Mouse (Mus musculus): Measurements from ENCODE around the gene Atp2a1.

The Atp2a1 gene

DNA sequence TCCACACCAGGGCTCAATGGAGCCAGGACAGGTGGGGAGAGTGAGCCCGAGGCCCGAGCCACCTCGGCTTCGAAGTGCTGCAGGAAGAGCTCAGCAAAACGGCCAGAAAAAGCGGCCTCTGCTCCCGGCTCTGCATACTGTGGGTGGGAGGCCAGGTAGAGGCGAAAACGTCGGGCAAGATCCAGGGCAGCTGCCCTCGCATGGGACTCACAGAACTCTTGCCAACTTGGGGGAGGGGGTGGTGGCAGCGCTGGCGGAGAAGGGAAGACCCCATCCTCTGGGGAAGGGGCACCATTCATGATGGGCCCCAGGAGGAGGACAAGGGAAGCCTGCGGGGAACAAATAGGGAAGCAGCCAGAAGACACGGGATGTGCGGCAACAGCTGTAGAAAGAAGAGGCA is 9.8 kb upstream of the Atp2a1 start:
- DNase-seq (ENCODE audit: low spot score in 2 of 2), result no peak

DNA sequence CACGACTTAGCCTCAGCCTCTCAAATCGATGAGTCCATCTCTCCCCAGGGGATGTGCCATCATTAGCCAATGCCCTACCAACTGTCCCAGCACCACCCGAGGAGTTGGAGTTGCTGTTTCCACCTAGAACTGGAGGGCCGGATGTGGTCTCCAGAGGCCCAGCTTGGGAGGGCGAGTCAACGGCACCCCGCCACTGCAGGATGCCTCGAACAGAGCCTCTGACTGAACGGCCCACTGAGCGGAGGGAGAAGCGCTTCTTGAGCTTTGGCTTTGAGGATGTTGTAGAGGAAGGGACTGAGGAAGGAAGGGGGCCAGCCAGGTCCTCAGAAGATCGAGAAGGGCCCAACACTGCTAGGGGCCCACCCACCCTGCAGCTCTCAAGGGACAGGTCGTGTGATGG is 9.4 kb upstream of the Atp2a1 start:
- no peak for DNase-seq (ENCODE audit: low spot score in 2 of 2)

DNA sequence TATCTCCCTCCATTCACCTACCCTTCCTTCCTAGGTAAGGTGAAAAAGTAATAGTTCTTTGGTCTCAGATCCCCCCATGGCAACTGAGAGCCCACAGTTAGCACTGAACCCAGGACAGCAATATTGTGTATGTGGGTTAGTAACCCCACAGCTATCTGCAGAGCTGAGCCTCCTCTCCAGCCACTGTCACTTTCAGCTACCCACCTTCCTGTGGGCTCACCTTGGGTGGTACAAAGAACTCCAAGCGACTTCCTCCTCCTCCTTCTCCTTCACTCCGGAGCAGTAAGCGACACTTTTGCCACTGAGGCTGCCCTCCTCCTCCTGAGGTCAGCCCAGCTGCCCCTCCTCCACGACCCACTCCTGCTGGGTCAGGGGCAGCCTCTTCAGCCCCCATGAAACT is 8.9 kb upstream of the Atp2a1 start:
- no peak for DNase-seq (ENCODE audit: low spot score in 2 of 2)

DNA sequence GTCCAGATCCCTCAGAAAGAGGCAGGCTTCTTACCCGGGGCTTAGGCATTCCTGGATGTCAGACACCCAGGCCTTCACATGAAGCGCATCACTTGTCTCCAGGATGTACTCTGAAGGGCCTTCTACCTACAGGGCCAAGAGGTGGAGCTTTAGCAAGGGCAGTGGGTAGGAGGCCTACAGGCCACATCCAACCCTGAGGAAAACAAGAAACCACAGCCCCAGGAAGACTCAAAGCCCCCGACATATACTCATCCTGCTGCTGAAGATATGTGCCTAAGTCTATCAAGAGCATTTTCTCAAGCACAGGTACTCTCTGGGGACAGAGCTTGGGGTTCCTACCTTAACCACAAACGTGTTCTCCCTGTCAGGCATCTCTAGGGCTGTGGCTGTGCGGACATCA is 8.5 kb upstream of the Atp2a1 start:
- no peak for DNase-seq (ENCODE audit: low spot score in 2 of 2)

DNA sequence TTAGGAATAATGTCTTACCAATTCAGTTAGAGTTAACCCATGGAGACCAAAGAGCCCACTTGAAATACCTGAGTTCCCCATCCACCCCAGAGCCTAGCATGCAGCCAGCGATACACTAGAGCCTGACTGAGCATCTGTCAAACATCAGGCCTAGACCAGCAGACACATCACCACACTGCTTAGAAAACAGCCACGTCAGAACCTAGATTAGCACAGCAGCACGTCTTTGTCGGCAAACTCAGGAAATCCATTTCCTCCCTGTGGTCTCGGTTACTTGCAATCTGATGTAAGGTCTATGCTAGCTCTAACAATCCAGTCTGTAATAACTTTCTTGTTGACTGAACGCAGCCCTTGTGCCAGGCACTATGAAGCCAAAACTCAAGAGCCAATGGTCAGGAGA is 7.2 kb upstream of the Atp2a1 start:
- DNase-seq (ENCODE audit: low spot score in 2 of 2), result no peak

DNA sequence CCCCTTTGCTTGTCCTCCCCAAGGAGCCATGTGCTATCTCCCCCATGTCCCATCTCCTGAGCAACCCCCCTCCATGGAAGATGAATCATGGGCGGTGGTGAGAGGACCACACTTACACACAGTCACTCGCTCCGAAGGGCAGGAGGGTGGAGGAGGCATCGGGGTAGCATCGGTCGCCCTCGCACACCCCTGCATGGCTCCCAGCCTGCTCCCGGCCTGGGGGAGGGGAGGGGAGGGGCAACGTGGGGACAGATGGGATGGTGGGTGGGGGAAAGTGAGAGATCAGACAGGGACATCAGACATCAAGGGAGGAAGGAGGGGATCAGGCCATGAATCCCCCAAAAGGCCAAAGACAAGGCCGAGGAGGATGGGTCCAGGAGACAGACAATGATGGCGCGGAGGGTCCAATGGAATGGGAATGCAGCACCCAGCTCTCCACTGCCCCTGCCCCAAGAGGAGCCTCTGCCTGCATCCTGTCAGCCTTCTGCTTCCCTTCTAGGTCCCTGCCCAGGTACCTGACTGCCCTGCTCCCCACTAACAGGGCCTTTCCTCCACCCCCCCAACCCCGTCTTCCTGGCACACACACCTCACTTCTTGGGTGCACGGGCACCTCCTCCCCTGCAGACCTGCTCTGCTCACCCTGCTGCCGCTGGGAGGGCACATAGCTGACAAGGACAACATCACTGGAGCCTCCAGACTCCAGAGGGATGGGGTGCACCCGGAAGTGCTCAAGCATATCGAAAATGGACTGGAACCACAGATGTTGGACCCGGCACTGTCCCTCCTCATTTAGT is 5.1 kb upstream of the Atp2a1 start:
- no peak for DNase-seq (ENCODE audit: low spot score in 2 of 2)

DNA sequence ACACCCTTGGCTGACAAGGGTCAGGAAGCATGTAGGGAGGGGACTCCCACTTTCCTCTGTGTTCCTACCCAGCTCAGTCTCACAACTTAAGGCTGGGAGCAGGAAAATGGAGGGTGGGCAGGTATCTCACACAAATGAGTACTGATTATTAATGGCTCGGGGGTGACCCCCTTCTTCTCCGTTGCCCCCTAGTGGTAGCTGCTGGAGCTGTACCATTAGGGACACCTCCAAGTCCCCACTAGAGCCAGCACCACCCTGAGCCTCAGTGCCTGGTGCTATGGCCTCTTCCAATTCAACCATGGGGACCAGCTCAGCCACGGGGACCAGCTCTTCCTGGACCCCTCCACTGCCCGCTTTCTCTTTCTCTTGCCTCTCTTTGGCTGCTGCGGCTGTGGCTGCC is 4.4 kb upstream of the Atp2a1 start:
- no peak for DNase-seq (ENCODE audit: low spot score in 2 of 2)

DNA sequence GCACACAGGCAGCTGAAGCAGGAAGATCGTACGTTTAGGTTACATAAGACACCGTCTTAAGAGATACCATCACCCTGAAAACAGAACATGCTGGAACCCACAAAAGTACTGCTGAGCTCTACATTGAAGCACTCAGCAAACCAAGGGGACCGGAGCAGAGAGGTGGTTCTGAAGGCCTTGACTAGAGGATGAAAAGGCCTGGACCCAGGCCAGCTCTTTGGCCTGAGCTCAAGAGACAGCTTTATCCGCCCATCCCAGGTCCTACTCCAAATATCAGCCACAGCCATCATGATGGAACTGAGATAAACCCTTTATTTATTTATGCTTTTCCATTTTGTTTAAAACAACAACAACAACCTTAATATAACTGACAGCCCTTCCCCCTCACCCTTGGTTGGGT is 3.8 kb upstream of the Atp2a1 start:
- DNase-seq (ENCODE audit: low spot score in 2 of 2), result no peak

DNA sequence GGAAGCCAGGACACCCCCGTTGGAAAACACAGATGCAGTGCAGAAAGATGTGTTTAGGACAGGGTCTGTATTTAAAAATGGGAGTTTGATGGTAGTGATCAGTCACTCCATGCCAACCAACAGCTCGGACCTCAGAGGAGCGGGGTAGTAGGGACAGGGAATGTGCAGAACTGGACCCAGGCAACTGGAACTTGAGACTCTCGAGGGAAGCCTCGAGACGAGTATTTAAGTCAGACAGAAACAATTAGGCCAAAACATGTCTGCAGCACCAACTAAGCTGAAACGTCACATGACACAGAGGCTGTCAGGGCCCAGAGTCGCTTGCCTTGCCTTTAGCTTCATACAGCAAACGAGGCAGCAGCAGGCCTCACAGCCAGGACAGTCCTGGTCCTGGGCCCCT is 3.2 kb upstream of the Atp2a1 start:
- no peak for DNase-seq (ENCODE audit: low spot score in 2 of 2)

DNA sequence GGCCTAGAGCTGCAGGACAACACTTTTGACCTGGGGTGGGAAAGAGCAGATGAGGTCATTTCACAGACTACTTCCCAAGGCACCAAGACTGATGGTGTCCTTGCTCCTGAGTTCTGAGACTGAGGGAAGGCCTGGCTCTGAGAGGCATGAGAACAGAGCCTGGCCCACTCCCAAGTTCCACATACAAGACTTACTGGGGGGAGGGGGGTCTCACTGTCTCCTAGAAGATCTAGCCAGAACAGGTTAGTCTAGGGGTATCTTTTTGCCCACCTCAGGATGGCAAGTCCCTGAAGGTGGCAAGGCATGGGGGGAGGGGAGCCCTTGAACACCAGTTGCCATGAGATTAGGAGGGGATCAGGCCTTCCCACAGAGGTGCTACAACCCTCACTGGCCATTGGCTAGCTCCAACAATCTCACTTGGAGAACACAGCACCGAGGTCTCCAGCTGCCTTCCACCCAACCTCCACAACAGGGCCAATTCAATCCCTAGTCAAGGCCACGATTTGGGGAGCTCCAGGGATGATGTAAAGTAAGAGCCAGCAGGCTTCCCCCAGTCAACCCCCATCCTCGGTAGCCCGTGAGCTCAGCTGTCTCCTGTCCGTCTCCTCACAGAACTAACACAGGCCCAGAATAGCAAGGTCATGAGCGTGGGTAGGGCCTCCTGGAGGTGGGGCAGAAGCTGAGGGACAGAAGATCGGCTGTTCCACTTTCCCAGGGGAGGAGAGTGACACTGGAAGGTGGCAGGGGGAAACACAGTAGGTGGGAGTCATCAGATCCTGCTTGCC is 2.5 kb upstream of the Atp2a1 start:
- DNase-seq (ENCODE audit: low spot score in 2 of 2), result no peak

DNA sequence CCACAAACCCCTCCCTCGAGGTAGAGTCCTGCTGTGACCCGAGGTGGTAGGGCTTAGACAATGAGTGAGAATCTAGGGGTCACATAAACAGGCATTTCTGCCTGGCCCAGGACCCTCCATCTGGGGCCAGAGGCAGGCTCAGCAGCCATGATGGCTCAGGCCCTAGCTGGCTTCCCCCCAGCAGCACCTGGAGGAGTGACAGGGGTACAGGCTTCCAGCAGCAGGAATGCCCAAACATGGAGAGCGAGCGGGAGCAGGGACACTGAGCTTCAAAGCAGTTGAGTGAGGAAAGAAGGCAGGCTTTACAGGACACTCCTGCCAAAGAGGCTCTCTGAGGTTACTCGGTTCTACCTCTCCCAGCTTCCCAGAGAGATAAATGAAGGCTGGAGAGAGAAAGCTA is 1.9 kb upstream of the Atp2a1 start:
- DNase-seq (ENCODE audit: low spot score in 2 of 2), result no peak

DNA sequence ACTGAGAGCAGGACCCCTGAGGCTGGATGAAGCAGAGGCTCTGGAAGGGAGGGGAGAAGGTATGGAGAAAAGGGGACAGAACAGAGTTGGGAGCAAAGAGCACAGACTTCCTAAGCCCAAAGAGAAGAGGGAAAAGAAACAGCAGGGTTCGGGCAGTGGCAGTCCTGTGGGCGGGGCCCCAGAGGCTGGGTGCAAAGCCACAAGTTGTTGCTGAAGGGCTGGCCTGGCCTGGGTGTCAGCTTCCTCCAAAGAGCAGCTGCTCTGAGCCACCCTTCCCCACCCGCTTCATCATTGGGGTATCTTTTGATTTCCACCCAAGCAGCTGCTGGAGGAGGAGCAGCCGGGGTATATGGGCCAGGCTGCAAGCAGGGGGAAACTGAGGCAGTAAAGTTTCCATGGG is 1.2 kb upstream of the Atp2a1 start:
- DNase-seq (ENCODE audit: low spot score in 2 of 2), result no peak

DNA sequence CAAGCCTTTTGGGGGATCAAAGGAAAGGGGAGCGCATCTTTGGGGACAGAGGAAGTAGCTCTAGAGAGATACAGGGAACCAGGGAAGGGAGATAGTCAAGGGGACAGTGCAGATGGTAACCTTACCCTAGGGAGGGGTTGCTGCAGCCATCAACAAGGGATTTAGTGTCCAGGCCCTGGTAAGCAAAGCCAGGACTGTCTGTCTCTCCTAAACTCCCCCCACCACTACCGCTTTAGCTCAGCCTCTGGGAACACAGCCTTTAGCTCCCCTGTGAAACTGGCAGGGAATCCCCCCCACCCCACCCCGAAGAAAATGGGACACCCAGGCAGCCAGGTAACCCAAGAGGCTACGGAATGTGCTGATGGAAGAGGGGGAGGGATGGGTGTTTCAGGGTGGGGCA is 639 bp upstream of the Atp2a1 start:
- no peak for DNase-seq (ENCODE audit: low spot score in 2 of 2)

DNA sequence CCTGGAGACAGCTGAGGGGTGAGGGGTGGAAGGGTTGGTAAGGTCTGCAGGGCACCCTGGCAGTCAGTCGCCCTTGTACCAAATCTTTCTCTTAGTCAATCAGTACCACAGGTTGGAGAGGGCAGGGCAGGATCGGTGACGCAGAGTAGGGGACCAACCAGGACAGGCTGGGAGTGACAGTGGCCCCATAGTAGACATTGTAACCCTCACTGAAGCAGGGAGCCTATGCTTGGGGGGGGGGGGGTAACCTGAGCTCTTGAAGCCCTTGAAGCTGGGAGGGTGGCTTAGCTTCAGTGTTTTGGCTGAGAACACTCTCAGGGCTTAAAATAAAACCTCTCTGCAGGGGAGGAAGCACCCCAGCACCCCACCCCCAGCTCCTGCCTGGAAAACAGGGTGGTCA is 1.3 kb downstream of the Atp2a1 start:
- no peak for DNase-seq (ENCODE audit: low spot score in 2 of 2)

DNA sequence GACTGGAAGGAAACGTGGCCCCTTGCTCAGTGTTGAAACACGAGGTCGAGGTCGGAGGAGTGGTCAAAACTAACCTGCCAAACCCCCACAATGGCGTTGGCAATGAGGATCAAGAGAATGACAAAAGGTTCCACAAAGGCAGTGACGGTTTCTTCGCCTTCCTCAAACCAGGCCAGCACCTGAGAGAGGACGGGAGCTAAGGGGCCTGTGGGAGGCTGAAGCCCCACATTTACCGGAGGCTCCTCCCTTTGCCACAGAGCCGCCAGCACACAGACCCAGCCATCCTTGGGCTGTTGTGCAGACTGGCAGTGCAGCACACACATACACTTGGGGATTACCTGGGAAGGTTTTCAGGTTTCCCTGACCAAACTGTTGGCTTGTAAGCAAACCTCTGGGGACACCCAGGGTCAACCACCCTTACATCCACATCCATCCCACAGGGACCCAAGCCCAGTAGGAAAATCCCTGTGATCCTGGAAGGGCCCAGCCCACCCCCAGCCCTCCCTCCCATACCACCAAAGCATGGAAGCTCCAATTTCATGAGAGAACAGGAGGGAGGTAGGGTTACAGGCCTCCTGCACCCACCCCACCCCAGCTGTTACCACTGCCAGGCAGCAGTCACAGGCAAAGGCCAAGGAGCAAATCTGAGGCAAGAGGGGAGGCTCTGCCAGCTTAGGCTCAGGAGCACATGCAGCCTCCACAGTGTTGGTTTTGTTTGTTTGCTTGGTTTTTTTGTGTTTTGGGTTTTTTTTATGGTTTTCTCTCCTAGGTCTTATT is 2.1 kb downstream of the Atp2a1 start:
- no peak for DNase-seq (ENCODE audit: low spot score in 2 of 2)

DNA sequence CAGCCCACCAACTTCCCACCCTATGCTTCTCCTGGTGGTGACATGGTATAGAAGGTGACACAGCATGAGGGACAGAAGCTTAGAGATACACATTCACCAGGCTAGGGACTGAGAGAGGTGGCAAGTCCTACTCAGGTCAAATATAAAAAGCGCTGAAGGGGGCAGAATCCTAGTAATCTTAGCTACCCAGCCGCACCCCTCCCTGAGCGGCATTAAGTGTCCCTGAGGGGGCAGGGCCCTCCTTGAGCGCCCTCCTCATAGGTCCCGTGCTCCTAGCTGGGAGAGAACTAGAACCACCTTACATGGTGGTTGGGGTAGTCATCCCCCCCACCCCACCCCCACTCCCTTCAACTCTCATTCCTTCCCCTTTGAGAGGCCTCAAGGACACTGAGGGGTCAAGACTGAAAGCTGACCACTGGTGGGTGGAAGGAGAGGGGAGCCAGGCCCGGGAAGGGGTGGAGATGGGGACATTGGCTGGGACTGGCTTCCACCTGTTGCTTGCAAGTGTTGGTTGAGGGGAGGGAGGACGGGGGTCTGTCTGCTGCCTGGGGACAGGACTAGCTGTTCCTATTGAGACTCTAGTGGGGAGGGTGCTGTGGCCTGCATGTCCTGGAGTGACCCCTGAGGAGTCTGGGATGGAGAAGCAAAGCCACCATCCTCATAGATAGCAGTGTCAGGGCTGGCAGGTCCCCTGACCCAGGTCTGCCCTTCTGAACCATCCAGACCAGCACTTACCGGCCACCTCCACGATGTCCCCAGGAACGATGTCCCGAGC is 3.9 kb downstream of the Atp2a1 start:
- DNase-seq (ENCODE audit: low spot score in 2 of 2), result no peak

DNA sequence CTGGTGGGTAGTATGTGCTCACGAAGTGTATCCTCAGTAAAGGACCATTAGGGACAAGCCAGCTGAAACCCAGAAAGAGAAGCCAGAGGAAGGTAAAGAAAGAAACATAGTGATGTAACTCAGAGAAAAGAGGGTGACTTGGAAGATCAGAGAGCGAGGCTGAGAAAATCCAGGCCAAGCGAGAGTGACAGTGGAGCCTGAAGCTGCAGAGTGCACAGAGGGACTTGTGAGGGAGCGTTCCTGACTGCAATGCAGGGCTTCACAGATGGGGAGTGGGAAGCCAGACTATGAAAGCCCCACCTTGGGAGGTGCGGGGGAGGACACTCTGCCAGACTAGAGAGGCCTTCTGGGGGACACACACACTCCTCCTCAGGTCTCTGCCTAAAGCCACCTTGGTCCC is 4.7 kb downstream of the Atp2a1 start:
- no peak for DNase-seq (ENCODE audit: low spot score in 2 of 2)

DNA sequence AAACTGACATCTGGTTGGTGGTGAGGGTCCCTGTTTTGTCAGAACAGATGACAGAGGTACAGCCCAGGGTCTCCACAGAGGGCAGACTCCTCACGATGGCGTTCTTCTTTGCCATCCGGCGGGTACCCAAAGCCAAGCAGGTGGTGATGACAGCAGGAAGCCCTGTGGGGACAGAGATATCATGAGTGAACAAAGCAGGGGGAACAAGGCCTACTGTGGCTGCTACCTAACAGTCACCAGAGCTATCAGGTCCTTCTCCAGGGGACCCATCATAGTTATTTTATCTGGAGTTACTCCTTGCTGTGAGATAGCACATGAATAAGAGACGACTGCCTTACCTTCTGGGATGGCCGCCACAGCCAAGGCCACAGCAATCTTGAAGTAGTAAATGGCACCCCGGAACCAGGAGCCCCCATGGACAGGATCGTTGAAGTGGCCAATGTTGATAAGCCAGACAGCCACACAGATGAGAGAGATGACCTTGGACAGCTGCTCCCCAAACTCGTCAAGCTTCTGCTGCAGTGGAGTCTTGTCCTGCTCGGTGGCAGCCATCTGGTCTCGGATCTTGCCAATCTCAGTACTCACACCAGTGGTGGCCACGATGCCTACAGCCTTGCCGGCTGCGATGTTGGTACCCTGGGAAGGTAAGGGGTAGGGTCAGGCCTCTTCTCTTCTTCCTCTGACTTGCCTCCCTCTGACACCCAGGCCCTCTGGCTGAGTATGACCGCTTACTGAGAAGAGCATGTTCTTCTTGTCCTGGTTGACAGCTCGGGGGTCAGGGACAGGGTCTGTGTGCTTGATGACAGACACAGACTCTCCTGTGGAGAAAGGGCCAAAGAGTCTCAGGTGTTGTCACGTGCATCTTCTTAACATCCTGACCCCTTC is 6.3 kb downstream of the Atp2a1 start:
- no peak for DNase-seq (ENCODE audit: low spot score in 2 of 2)

DNA sequence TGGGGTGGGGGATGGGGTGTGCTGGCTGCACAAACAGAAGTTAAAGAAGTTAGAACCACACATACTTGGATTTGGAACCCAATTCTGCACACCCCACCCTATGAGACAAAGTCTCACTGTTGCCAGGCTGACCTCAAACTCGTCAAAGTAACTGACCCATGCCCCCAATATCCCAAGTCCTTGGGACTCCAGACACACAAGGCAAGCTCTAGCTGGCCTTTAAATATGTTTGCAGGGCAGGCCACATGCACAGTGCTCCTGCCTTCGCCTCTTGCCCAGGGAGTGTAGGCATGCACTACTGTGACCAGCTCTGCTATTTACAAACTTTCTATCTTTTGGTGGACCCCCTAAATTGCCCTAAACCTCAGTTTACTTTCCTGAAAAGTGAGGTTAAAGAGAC is 7.7 kb downstream of the Atp2a1 start:
- no peak for DNase-seq (ENCODE audit: low spot score in 2 of 2)

DNA sequence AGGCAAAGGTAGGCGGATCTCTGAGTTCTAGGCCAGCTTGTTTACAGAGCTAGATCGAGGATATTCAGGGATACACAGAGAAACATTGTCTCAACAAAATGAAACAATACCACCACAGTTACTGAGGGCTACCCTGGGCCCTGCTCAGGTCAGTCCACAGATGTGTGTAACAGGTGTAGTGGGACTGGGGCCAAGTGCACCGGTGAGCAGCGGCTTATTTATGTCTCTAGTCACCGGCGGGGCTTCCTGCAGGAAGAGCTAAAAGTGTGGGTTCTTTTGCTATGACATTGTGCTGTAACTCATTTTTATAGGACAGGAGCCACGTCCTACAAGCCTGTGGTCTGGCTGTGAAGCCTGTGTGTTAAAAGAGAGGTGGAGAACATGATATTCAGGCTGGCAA is 9.0 kb downstream of the Atp2a1 start:
- DNase-seq (ENCODE audit: low spot score in 2 of 2), result no peak

DNA sequence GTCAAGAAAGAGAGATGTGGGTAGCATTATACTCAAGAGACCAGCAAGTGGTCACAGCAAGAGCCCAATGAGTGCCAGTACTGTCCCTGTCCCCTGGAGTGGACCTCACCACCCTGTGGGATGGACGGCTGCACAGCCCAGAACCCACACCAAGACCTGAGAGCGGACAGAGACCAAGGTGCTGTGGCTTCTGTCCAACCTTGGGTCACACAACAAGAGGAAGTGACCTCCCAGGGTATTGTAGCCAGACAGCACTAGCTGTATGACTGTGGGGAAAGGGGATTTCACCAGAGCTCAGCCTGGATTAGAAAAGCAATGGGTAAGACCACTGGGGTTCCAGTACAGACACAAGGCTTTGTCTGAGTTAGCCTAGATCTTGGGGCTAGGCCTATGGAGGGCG is 10.7 kb downstream of the Atp2a1 start:
- DNase-seq (ENCODE audit: low spot score in 2 of 2), result no peak

All from frontal cortex, postnatal 14 days (tissue).